Mouse (Mus musculus) kidney, adult 2 months (tissue): ENCODE measurements around the gene Carf.

ENCODE experiments used
- CTCF ChIP-seq: fragments of 200-500 bp; conservative IDR thresholded peaks from 2 replicates; pipeline ENCODE4 v1.5.1; 2011; ENCODE audit warnings: low read depth, mild to moderate bottlenecking, control low read depth, low read length, moderate library complexity, mixed read lengths; ENCODE audit not compliant: insufficient read depth, insufficient read length
- POLR2A ChIP-seq: fragments of 200-500 bp; IDR thresholded peaks from one replicate; pipeline ENCODE4 v1.6.1; 2011; ENCODE audit warnings: low read depth, low read length, control low read depth

- peak; percentile 34; the same call in 1 of the 2 replicates for TF ChIP-seq CTCF
- peak; percentile 91 for TF ChIP-seq POLR2A
Observed at GRCm38 (mm10) chr1:60179932-60180783, 82.1 kb downstream of the Carf start, which contains the start of gene Nbeal1.
